Mouse (Mus musculus) liver, embryonic 14.5 days (tissue): ENCODE measurements around the gene Gstp2.

Experiments used
- CTCF ChIP-seq: IDR thresholded peaks from 2 replicates; pipeline ENCODE4 v1.5.1; 2016; ENCODE audit warnings: antibody characterized with exemption, low read depth, control low read depth
- EP300 ChIP-seq: IDR thresholded peaks from 2 replicates; pipeline ENCODE4 v1.6.1; 2016; ENCODE audit warnings: antibody characterized with exemption, low read depth

DNA sequence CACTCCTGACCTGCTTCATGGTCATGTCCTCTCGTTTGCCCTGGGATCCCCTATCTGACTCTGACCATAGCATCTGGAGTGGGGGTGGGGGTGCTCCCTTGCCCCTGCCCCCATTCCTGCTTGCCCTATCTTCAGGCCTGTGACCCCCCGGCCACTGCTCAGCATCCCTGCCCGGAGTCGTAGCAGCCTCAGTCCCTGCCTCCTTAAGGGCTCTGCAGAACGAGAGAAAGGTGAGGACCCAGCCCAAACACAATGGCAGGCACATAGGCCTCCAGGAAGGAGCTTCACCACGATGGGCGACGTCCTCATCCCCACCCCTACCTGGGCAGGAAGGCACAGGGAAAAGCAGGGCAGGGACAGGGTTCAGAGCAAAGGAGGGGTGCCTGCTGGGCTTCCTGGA is 47.5 kb downstream of the Gstp2 start:
- TF ChIP-seq CTCF (no peak), EP300 (no peak)
